Mouse (Mus musculus): ENCODE results near the gene Arhgef3.

Gene Arhgef3

DNA sequence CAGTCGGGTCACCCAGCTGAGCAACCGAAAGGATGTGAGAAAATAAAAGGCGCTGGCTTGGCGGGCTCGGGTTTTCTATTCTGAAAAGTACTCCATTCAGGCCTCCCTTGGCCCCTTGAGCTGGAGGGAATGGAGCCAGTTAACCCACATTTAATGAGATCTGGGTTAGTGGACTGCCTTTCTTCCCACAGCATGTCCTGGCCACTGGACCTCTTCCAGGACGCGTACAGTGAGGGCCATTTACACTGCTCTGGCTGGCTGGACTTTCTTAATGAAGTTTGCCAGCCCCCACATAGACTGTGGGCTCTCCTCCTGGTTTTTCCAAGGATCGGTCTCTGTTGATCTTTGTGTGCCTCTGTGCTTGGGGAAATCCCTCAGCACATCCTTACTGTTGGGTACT, 52.1 kb downstream of the Arhgef3 start:
- DNase-seq (ENCODE audit: low spot score) = no peak

DNA sequence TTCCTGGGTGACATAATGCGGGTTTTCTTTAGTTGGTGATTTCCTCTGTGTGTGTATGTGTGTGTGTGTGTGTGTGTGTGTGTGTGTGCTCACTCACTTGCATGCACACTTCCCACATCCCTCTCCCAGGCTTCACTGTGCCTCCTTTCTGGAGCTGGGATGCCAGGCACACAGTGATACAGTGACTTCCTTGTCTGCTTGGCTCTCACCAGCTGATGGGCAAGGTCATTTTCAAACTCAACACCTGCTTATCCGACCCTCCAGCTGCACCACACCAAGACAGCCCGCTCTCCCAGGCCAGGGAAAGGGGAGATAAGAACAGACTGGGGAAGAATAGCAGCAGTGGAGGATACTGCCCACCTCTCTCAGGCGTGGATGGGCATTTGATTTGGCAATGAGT, 52.5 kb downstream of the Arhgef3 start:
- no peak for DNase-seq (ENCODE audit: low spot score)

GRCm38 (mm10) chr14:27168387-27168786, 53.7 kb downstream of the Arhgef3 start:
- DNase-seq (ENCODE audit: low spot score) = no peak

DNA sequence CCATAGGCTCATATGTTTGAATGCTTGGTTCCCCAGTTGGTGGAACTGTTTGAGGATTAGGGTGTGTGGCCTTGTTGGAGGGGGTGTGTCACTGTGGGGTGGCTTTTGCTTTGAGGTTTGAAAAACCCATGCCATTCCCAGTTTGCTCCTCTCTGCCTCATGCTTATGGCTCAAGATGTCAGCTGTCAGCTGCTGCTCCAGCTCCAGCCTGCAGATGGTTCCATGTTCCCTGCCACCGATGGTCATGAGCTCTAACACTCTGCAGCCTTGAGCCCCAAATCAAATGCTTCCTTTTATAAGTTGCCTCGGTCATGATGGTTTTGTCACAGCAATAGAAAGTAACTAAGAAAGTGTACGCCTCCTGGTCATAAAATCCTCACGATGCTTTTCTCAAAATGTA, 54.6 kb downstream of the Arhgef3 start:
- no peak for DNase-seq (ENCODE audit: low spot score)

- no peak for DNase-seq (ENCODE audit: low spot score)
Observed at GRCm38 (mm10) chr14:27170421-27170820, 55.7 kb downstream of the Arhgef3 start.

GRCm38 (mm10) chr14:27171175-27171830, 56.6 kb downstream of the Arhgef3 start:
- DNase-seq (ENCODE audit: low spot score) = no peak

DNA sequence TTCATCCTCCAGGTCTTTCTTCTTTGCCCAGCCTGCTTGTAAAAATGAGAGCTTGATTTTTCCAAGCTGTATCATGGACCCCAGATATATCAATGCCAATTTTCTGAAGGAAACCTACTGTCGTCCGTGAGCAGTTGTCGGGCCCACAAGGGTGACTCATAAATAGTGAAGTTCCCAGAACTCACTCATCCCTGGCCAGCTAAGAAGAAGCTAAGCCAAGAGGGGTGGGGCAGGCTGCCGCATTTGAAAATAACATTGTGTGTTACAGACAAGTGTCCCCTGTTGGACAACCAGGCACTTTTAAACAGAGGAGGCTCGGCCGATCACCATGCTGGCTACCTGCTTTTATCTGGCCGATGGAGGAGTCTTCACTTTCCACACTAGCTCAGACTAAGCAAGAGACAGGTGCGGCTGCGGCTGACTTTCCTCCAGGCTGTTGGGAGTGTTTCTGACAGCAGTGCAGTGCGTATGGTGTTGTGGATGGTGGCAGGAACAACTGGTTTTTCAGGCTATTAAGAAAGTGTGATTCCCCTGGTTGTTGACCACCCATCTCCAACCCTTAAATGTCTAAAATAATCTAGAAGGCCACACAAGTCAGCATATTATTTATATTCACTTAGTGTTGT, 58.6 kb downstream of the Arhgef3 start:
- peak; percentile 57 for DNase-seq (ENCODE audit: low spot score)

DNA sequence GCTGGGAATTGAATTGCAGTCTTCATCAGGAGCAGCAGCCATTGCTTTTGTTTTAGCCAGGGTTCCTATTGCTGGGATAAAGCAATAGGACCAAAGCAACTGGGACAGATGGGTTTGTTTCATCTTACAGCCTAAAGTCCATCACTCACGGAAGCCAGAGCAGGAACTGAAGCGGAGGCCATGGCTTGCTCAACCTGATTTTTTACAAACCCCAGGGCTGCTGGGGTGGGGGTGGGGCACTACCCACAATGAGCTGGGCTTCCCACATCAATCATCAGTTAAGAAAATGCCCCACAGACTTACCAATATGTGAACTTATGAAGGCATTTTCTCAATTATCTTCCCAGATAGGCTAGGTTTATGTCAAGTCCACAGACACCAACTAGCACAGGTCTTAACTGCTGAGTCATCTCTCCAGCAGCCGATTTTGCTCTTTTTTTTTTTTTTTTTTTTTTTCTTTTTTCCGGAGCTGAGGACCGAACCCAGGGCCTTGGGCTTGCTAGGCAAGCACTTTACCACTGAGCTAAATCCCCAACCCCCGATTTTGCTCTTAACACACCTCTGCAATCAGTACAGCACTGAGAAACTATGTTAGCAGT, 59.6 kb downstream of the Arhgef3 start:
- no peak for DNase-seq (ENCODE audit: low spot score)

GRCm38 (mm10) chr14:27174831-27175301, 60.2 kb downstream of the Arhgef3 start:
- DNase-seq (ENCODE audit: low spot score) = peak; percentile 48

DNA sequence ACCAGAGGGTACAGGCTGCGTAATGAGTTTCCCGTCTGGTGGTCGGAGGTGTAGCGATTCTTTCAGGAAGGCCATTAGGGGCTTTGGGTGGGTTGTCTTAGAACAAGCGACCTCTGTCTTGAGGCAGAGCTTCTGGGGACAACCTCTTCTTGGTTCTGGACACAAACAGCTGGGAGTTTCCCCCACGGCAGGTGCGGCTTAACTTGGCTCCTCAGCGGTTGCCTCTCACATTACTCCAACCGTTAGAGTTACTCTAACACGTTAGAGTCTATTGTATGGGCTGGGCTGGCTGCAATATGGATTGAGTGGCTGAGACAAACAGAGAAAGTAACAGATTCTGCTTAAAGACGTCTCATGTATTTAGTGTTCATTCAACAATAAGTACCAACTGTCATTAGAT, 60.6 kb downstream of the Arhgef3 start:
- DNase-seq (ENCODE audit: low spot score) = no peak

GRCm38 (mm10) chr14:27177800-27178559, 63.3 kb downstream of the Arhgef3 start:
- DNase-seq (ENCODE audit: low spot score) = no peak

GRCm38 (mm10) chr14:27178560-27178920, 63.8 kb downstream of the Arhgef3 start:
- DNase-seq (ENCODE audit: low spot score) = peak; percentile 58

DNA sequence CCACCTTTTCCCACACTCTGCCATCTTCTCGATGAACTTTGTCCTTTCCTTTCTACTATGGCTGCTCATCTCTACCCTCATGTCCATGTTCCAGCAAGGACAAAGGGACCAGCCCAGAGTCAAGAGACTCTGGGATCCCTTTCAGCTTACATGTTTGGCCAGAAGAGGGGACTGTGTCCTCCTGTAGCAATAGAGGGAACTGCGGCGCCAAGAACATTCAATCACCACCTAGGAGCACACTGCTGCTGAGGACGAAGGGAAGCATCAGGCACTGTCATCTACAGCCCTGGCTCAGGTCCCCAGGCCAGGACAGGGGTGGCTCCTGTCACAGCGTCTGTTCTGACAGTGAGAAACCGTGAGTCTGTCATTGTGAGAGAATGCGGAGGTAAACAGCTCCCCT, 65.1 kb downstream of the Arhgef3 start:
- no peak for DNase-seq (ENCODE audit: low spot score)

- no peak for DNase-seq (ENCODE audit: low spot score)
Observed at GRCm38 (mm10) chr14:27182059-27182458, 67.4 kb downstream of the Arhgef3 start.

- no peak for DNase-seq (ENCODE audit: low spot score)
Observed at GRCm38 (mm10) chr14:27182646-27183438, 68.1 kb downstream of the Arhgef3 start.

DNA sequence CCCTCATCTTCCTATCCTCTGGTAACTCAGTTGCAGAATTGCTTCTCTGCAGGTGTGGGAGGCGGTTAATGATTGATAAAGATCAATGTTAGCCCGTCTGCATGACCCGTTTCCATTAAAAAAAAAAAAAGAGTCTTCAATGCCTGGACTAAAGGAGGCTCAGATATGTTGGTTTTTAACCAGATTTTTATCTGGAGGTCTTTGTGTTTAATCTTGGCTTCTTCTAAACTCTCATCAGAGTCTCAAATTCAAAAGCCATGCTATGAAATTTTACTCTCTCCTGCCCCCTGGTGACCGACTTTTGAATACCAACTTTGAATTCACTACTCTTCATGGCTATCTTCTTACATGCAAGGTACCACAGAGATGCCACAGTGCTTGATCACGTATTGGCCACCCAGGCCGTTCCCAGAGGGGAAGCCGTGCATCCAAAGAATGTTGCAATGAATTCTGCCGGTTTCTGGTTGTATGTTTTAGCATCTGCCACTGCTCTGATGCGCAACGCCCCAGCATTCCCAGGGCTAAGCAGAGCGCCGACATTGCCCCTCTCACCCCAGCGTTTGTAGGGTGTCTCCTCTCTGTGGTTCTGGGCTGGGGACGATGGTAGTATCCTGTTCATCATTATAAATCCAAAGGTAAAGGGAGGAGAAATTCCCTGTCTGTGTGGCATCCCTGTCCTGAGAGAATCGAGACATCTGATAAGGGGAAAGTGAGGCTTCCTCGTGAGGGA, 69.0 kb downstream of the Arhgef3 start:
- peak; percentile 77 for DNase-seq (ENCODE audit: low spot score)

GRCm38 (mm10) chr14:27185902-27186301, 71.2 kb downstream of the Arhgef3 start:
- no peak for DNase-seq (ENCODE audit: low spot score)

GRCm38 (mm10) chr14:27186596-27186995, 71.9 kb downstream of the Arhgef3 start:
- no peak for DNase-seq (ENCODE audit: low spot score)

DNA sequence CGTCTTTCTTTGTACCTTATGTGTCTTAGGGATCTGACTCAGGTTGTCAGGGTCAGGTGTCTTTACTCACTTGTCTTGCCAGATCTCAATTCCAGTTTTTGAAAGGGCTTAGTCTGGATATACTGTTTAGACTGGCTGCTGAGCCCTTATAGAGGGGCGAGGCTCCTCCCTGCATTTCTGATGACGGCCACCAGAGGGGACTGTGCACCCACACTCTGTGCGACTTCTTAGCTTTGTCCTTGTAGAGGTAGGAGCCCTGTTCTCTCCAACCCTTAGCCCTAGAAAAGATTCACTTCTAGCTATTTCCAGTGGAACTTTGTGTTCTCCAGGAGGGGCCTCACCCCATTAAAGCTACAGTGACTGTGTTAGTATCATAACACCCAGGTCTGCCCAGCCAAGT, 72.3 kb downstream of the Arhgef3 start:
- peak; percentile 71 for DNase-seq (ENCODE audit: low spot score)

GRCm38 (mm10) chr14:27187885-27188284, 73.2 kb downstream of the Arhgef3 start:
- DNase-seq (ENCODE audit: low spot score) = no peak

DNA sequence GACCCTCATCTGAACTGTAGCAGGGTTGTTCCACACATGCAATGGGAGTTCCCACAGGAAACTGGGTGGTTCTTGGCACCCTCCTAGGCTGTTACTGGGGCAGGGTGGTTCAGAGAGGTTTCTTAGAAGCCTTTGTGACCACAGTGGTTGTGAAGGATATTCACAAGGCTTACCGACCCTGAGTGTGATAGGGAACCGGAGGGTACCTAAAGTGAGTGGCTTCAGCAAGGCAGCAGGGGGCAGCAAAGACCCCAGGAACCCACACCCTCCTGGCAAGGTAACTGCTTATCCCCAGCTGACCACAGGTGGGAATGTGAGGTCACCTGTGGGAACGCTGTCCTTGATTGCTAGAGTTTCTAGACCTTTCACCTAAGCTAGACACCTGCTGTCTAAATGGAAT, 77.8 kb downstream of the Arhgef3 start:
- DNase-seq (ENCODE audit: low spot score) = no peak

Measured in urinary bladder, postnatal 25 days (tissue).